Mouse (Mus musculus) midbrain, embryonic 12.5 days (tissue): Measurements from ENCODE around the gene Samd5. TPM values are rescaled to one million over a fixed set of nuclear protein-coding genes. Genes with fewer than 3 reads are reported as not detected.
A peak's percentile ranks its signal among the peaks of the same experiment; 100 is the strongest.

ENCODE experiments used
- ATAC-seq: fragments of 200-750 bp; cut with Nextera tagmentation; 2 replicates; pipeline ENCODE4 v1.8.0; 2017; ENCODE audit warnings: low read depth, moderate TSS enrichment, moderate library complexity; ENCODE audit not compliant: low FRiP score
- H3K27ac ChIP-seq: fragments of 300-500 bp; sonication (generic); replicated peaks from 2 replicates; pipeline ENCODE4 v1.5.1; 2016; ENCODE audit warnings: mild to moderate bottlenecking
- H3K27me3 ChIP-seq: fragments of 300-500 bp; sonication (generic); 2 replicates; pipeline ENCODE4 v1.6.1; 2016; ENCODE audit warnings: mild to moderate bottlenecking
- H3K36me3 ChIP-seq: fragments of 300-500 bp; sonication (generic); 2 replicates; pipeline ENCODE4 v1.6.1; 2016
- H3K4me1 ChIP-seq: fragments of 300-500 bp; sonication (generic); 2 replicates; pipeline ENCODE4 v1.6.1; 2016
- H3K4me2 ChIP-seq: fragments of 300-500 bp; sonication (generic); replicated peaks from 2 replicates; pipeline ENCODE4 v1.6.1; 2016; ENCODE audit warnings: mild to moderate bottlenecking, moderate library complexity
- H3K4me3 ChIP-seq: fragments of 300-500 bp; sonication (generic); 2 replicates; pipeline ENCODE4 v1.5.1; 2016; ENCODE audit warnings: mild to moderate bottlenecking
- H3K9ac ChIP-seq: fragments of 300-500 bp; sonication (generic); replicated peaks from 2 replicates; pipeline ENCODE4 v1.6.1; 2016; ENCODE audit warnings: mild to moderate bottlenecking, moderate library complexity
- H3K9me3 ChIP-seq: fragments of 300-500 bp; sonication (generic); 2 replicates; pipeline ENCODE4 v1.6.1; 2016; ENCODE audit warnings: mild to moderate bottlenecking
- WGBS: fragments of 180-500 bp; shearing (Covaris S2); methylation state at CpG from one replicate; pipeline ENCODE4 v1.1.7; 2016; 5-methylcytosine and 5-hydroxymethylcytosine counted together
- polyA plus RNA-seq: library from polyadenylated mRNA; unstranded; fragments of >200 nt; fragmentation: Nextera tagmentation; extraction: Ambion mirVana; gene quantifications from 2 replicates; pipeline ENCODE4 v1.2.1, GENCODE M21; 2016

Gene Samd5
- polyA plus RNA-seq, 1 experiment from 2014 or later = 9.5 TPM

DNA sequence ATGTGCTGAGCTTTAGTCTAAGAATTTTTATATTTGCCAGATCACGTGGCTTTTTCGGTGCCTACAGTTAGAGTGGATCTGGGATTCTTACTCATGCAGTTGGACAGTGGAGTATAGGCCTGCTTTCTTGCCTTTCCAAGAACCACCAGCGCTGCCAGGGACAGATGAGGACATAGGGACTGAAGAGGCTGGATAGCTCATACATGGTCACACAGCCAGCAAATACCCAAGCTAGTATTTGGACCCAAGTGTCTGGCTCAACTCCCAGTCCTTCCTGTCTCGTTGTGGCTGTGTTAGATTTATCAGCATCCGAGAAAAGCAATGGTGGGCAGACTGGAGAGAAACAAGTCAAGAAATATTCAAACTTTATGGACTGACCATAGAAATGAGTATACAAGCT is 72.2 kb downstream of the Samd5 start:
- WGBS = 94% methylated on average over 5 of the region's 5 CpGs
- no peak for ATAC-seq

DNA sequence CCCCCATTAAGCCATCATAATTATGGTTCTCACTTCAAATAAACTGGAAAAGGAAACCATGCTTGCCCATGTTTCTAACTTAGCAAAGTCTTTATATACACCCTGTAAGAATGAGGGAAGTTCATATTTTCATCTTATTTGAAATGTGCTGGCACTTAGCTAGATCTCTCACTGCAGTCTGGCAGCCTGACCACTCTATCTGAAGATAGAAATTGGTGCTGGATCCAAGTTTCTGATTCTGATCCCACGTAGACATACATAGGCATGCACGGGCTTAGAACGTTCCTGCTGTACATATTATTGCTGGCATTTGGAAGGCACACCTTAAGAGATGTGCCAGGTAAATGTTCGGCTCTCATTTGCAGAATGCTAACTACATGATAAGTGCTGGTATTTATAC is 72.6 kb downstream of the Samd5 start:
- no peaks in the 10 kb centered on the region for H3K27me3 ChIP-seq
- H3K4me3 ChIP-seq = no peak overlapping the region
- no peak overlapping the region for H3K27ac ChIP-seq
- H3K36me3 ChIP-seq = no peaks in the 10 kb centered on the region
- no peaks in the 10 kb centered on the region for H3K9me3 ChIP-seq
- H3K9ac ChIP-seq = no peak overlapping the region
- H3K4me2 ChIP-seq = no peak overlapping the region
- no peaks in the 10 kb centered on the region for H3K4me1 ChIP-seq
- 91% methylated on average over 4 of the region's 4 CpGs for WGBS
- ATAC-seq = no peak

More for the DNA sequence above, 72.2 kb downstream of the Samd5 start:
- Histone ChIP-seq H3K9ac (no peak overlapping the region), H3K9me3 (no peaks in the 10 kb centered on the region), H3K4me1 (no peaks in the 10 kb centered on the region), H3K4me2 (no peak overlapping the region), H3K4me3 (no peak overlapping the region), H3K27me3 (no peaks in the 10 kb centered on the region), H3K27ac (no peak overlapping the region), H3K36me3 (no peaks in the 10 kb centered on the region)

DNA sequence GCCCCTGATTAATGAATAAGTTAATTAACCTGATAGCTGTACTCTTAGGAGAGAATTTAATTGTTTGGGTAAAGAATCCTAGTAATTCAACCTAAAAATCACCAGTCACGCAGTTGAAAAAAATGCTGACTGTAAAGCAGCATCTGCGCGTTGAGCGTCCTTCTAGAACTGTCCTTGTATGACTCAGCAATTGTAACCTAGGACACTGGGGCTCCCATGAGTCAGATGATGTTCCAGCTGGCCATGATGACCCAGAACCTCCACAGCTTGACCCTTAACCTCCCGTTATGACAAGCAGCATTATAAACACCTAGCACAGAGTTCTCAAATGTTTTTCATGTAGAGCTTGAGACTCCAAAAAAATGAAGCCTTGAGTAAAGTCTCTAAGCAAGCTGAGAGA is 78.8 kb downstream of the Samd5 start:
- 85% methylated on average over 5 of the region's 5 CpGs for WGBS
- Histone ChIP-seq H3K4me3 (no peak overlapping the region), H3K4me1 (no peaks in the 10 kb centered on the region), H3K36me3 (no peaks in the 10 kb centered on the region), H3K9me3 (no peaks in the 10 kb centered on the region), H3K9ac (no peak overlapping the region), H3K4me2 (no peak overlapping the region), H3K27ac (no peak overlapping the region), H3K27me3 (no peaks in the 10 kb centered on the region)
- ATAC-seq = no peak

DNA sequence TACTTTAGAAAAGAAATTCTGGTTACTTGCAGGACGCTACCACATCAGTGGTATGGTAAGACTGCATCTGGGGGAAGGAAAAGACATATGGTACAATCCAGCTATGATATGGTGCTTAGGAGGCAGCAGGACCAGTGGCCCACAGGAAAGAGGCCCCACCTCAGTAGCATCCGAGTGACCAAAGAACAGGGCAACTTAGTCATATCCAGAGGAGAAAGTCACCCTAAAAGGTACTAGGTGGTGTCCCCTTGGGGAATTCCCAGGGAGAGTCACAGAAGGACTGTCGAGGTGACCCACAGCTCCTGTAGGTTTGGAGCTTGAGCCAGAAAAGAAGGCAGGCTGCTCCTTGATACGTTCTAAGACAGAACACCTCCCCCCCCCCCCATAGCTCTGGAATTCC is 80.3 kb downstream of the Samd5 start:
- H3K4me3 ChIP-seq = no peak overlapping the region
- H3K4me1 ChIP-seq = no peaks in the 10 kb centered on the region
- no peaks in the 10 kb centered on the region for H3K27me3 ChIP-seq
- no peaks in the 10 kb centered on the region for H3K36me3 ChIP-seq
- no peak overlapping the region for H3K4me2 ChIP-seq
- WGBS = 84% methylated on average over 4 of the region's 4 CpGs
- ATAC-seq = no peak
- H3K27ac ChIP-seq = no peak overlapping the region
- H3K9ac ChIP-seq = no peak overlapping the region
- no peaks in the 10 kb centered on the region for H3K9me3 ChIP-seq

DNA sequence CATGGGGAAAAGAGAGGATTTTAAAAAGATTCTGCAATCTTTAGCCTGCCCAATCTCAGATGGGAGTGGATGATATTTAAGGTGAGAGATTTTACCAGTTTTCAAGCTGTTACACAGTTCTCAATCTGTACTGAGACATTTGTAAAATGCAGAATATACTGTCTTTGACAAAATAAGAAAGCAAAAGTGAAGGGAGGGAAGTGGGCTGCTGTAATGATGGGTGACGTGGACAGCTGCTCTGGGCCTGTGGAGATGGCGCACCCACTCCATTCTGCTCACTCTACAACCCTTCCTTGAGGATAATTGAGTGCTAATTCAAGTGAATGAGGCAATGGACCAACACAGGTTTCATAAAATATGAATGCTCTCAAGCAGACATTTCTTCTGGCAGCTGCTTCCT is 84.4 kb downstream of the Samd5 start:
- no peaks in the 10 kb centered on the region for H3K9me3 ChIP-seq
- WGBS = 84% methylated on average over 2 of the region's 2 CpGs
- H3K27ac ChIP-seq = no peak overlapping the region
- H3K36me3 ChIP-seq = no peaks in the 10 kb centered on the region
- no peaks in the 10 kb centered on the region for H3K27me3 ChIP-seq
- H3K4me1 ChIP-seq = no peaks in the 10 kb centered on the region
- H3K4me3 ChIP-seq = no peak overlapping the region
- H3K9ac ChIP-seq = no peak overlapping the region
- no peak for ATAC-seq
- no peak overlapping the region for H3K4me2 ChIP-seq

DNA sequence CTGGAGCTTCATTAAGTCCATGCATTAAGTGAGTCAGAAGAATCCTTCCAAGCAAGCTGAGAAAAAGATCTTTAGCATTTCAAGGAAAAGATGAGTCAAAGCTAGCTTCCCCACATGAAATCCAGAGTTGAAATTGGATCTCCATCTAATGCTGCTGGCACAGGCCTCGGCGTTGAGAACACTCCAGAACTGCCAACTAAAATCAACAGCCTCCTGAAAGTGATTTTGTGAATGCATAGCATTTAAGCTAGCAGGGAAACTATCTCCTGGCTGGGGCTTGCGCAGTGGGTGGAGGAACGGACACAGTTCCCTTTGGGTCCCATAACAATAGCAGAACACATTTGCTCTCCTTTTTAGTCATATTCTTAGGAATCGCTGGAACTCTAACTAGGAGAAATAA is 88.7 kb downstream of the Samd5 start:
- H3K4me2 ChIP-seq = no peak overlapping the region
- no peak for ATAC-seq
- no peak overlapping the region for H3K9ac ChIP-seq
- no peak overlapping the region for H3K27ac ChIP-seq
- H3K27me3 ChIP-seq = no peaks in the 10 kb centered on the region
- no peaks in the 10 kb centered on the region for H3K9me3 ChIP-seq
- no peak overlapping the region for H3K4me3 ChIP-seq
- 84% methylated on average over 5 of the region's 5 CpGs for whole genome bisulfite sequencing
- H3K36me3 ChIP-seq = no peaks in the 10 kb centered on the region
- H3K4me1 ChIP-seq = no peaks in the 10 kb centered on the region

DNA sequence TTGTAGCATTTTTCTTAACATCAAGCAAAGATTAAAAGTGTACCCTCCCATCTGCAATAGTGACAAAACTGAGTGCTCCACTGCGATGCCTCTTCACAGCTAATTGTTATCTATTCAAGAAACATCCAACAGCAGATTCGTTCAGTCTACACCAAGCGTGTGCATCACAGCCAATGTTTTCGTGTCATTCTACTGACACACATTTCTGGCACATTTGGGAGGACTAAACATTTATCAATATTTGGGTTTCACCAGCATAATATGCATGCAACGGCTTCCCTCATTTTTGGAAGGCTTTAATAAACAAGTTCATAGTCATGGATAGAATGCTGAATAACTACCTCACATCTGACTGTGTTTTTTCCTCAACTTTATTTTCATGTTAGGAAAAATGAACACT is 95.6 kb downstream of the Samd5 start:
- Histone ChIP-seq H3K4me2 (no peak overlapping the region), H3K27ac (no peak overlapping the region), H3K4me1 (no peaks in the 10 kb centered on the region), H3K9ac (no peak overlapping the region), H3K4me3 (no peak overlapping the region), H3K36me3 (no peaks in the 10 kb centered on the region), H3K9me3 (no peaks in the 10 kb centered on the region), H3K27me3 (no peaks in the 10 kb centered on the region)
- WGBS = 93% methylated on average over 5 of the region's 5 CpGs
- ATAC-seq = no peak

DNA sequence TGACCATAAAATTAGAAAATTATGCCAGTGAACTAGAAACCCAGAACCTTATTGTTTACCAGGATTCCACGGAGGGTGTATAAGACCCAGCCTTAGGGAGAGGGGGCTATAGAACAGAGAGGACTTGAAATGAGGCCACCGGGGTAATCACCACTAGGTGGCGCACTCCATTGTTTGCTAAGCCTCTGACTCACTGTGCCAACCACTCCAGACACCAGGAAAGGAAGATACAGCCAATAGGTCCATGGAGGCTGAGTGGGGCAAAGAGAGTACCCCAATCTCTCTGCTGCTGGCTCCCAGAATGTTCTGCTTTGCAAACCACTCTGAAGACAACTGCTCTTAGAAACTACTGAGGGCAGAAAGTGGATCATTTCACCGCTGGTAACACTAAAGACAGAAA is 99.4 kb downstream of the Samd5 start:
- H3K36me3 ChIP-seq = no peaks in the 10 kb centered on the region
- no peak overlapping the region for H3K4me2 ChIP-seq
- no peak overlapping the region for H3K9ac ChIP-seq
- H3K9me3 ChIP-seq = no peaks in the 10 kb centered on the region
- H3K4me3 ChIP-seq = no peak overlapping the region
- no peaks in the 10 kb centered on the region for H3K4me1 ChIP-seq
- no peak overlapping the region for H3K27ac ChIP-seq
- 0 out of 2 replicates have a peak, but pooled peaks have one; percentile 23 for ATAC-seq
- no peaks in the 10 kb centered on the region for H3K27me3 ChIP-seq
- WGBS = 29% methylated on average over 4 of the region's 4 CpGs

DNA sequence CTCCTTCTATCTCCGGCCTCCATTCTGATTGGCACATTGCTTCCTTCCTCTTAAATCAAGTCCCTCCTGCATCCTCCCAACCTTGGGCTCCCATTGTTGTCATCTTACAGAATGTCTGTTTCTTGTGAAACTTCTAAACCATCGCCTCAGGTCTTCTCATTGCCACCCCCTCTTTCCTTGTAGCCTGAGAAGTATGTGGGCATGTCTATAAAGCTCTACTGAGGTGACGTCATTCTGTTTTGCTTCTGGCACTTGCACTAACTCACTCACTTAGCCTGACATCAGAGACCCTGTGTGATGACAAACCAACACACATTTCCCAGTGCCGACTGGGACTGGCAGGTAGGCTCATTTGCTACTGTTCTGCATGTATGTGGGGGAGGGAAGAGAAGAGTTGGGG is 100.9 kb downstream of the Samd5 start:
- Histone ChIP-seq H3K36me3 (no peaks in the 10 kb centered on the region), H3K4me2 (no peak overlapping the region), H3K4me1 (peaks cover 7% of the 10 kb centered on the region), H3K27me3 (no peaks in the 10 kb centered on the region), H3K9ac (no peak overlapping the region), H3K4me3 (no peak overlapping the region), H3K27ac (no peak overlapping the region), H3K9me3 (no peaks in the 10 kb centered on the region)
- ATAC-seq = no peak
- 88% methylated on average over 4 of the region's 4 CpGs for WGBS

Other genes with a start within 250 kb of the Samd5 start
- 9.7 and 9.9 TPM in 2 replicates for gene Stxbp5, start 225.9 kb upstream of the Samd5 start, polyA plus RNA-seq